Mouse (Mus musculus): ENCODE results near the gene Car5a.

DNA sequence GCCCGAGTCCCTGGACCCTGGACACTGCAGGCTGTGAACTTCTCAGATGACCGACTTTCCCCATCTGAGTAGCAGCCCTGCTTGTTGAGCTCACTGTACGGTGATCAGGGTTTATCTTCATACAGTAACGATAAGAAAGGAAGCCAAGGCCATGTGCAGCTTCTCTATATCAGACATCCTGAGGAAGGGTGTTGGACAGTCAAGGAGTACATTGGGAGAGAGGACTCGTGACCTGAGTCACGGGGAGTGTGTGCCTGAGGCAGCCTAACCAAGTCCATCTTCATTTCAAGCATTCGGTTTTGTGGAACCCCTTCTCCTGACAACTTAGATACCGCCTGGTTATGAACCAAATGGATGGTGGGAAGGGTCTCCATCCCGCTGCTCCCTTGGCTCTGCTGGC, 69.2 kb downstream of the Car5a start:
- TF ChIP-seq CTCF (conservative IDR thresholded peaks at IDR 0.05; ENCODE audit: low read length) (no peak), POU5F1 (IDR thresholded peaks at IDR 0.05; ENCODE audit: borderline replicate concordance, low read length) (no peak), NANOG (IDR thresholded peaks at IDR 0.05; ENCODE audit: borderline replicate concordance, low read length) (no peak)

Data from E14TG2a.4 (cell line).